Mouse (Mus musculus): ENCODE measurements around the gene Tssc4. TPM values are rescaled to one million over a fixed set of nuclear protein-coding genes. Genes with fewer than 3 reads are reported as not detected.

The Tssc4 gene
- 103 and 106 TPM in 2 replicates for polyA plus RNA-seq (2012; rRNA removed)

GRCm38 (mm10) chr7:143068882-143069591 is at the start of gene Tssc4:
Gene Tssc4, plus strand, starts transcription at chr7:143069249.

GRCm38 (mm10) chr7:143052626-143053007 is 16.4 kb upstream of the Tssc4 start, which contains the start of gene Cd81:
Gene Cd81, plus strand, starts transcription at chr7:143052739.

GRCm38 (mm10) chr7:143094592-143095553 is 25.8 kb downstream of the Tssc4 start, which contains the start of gene Trpm5:
Gene Trpm5, minus strand, starts transcription at chr7:143094642.

GRCm38 (mm10) chr7:143106062-143106461 is 37.0 kb downstream of the Tssc4 start, which contains the start of gene Kcnq1:
Gene Kcnq1, plus strand, starts transcription at chr7:143106362.

Other genes with a start within 250 kb of the Tssc4 start
- 10.5 and 12.4 TPM in 2 replicates for gene Th, start 138.1 kb upstream of the Tssc4 start, polyA plus RNA-seq (2012; rRNA removed)
- 0.85 and 0.86 TPM in 2 replicates for gene Ascl2, start 100.0 kb upstream of the Tssc4 start, polyA plus RNA-seq (2012; rRNA removed)
- 0.25 and 0.39 TPM in 2 replicates for gene Tspan32, start 64.2 kb upstream of the Tssc4 start, polyA plus RNA-seq (2012; rRNA removed)
- 268 and 280 TPM in 2 replicates for gene Cd81, start 16.5 kb upstream of the Tssc4 start, polyA plus RNA-seq (2012; rRNA removed)
- gene Trpm5, start 25.4 kb downstream of the Tssc4 start, polyA plus RNA-seq (2012; rRNA removed) = 1.0 and 2.6 TPM in 2 replicates
- 1.1 and 1.4 TPM in 2 replicates for gene Kcnq1, start 37.1 kb downstream of the Tssc4 start, polyA plus RNA-seq (2012; rRNA removed)

Data from central nervous system, embryonic 18 days (tissue).